Mouse (Mus musculus) left cerebral cortex, adult 9 months (tissue): ENCODE results near the gene Zfand6.

Experiments
- DNase-seq, 2 experiments: peaks; one replicate each; pipeline ENCODE4 v3.0.0; 2022; ENCODE audit warnings: low spot score in 2 of 2

Zfand6 gene

DNA sequence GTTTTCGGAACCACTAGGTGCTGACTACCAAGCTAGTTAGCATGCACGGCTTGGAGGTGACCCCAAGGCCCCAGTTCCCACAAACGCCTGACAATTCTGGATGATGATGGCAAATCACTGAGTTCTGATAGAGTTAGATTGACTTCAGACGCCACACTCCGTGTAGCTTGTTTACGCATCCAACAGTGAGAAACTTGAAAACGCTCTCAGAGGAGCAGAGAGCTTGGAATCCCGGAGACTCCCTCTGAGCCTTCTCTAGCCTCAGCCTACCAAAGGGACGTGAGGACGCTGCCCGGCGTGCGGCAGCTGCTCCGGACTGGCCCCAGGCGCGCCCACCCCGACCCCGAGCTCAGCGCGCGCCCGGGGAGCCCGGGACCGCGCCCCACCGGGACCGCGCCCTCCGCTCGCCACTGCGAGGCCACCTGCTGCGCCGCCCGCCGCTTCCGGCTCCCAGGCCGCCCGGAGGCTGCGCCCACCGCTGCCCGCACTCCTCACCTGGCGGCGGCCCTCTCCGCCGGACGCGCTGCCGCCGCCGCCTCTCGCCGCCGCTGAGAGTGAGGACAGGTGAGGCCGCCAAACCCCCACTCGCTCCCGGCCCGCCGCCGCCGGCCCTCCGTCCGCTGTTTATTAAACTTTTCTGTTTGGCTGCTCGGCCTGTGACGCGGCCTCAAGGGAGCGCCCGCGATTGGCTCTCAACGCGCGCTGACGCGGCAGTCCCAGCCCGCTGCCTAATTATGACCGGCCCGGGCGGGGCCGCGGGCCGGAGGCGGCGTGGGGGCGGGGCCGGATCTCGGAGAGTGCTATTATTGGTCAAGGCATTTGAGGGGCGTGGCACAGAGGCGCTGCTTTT is at the start of gene Zfand6:
Gene Zfand6, minus strand, starts transcription at position 709 of the 850 bp plus-strand sequence.
- DNase-seq = peak; percentile 93 to 99

- DNase-seq = no peak
These were observed 47.0 kb upstream of the Zfand6 start for GRCm38 (mm10) chr7:84736803-84737202.

- no peak for DNase-seq
These were observed 43.3 kb upstream of the Zfand6 start for GRCm38 (mm10) chr7:84733038-84733437.

GRCm38 (mm10) chr7:84732052-84732451 is 42.3 kb upstream of the Zfand6 start:
- DNase-seq = no peak

GRCm38 (mm10) chr7:84731076-84731475 is 41.3 kb upstream of the Zfand6 start:
- DNase-seq = no peak

DNA sequence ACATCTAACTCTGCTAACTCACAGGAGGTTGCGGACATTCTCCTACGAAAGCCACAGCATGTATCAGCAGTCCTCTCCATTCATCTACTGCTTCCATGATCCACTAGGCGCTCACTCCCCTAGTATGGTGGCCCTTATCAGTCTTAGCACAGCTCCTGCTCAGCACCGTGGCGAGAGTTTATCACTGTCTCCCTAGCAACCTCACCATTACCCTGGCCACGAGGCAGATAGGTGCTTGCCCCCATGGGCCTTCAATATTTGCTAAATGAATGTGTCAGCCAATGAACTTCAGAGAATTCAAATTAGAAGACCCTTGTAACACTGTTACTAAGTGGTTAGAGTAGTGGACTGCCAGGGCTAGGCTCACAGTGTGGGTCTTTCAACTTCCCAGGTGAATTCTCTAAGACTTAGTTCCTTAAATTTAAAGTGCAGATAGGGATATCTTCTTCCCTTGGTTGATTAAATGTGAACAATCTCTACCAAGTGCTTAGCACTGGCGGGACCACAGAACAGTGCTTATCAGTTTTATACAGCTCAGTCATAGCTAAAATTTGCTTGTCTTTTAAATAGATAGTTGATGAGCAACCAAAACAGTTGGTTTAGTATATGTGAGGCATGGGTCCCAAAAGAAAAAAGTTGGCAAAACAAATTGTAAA is 33.2 kb upstream of the Zfand6 start:
- no peak for DNase-seq

GRCm38 (mm10) chr7:84710287-84710958 is 20.7 kb upstream of the Zfand6 start:
- DNase-seq = no peak

GRCm38 (mm10) chr7:84706877-84707276 is 17.1 kb upstream of the Zfand6 start:
- DNase-seq = no peak

DNA sequence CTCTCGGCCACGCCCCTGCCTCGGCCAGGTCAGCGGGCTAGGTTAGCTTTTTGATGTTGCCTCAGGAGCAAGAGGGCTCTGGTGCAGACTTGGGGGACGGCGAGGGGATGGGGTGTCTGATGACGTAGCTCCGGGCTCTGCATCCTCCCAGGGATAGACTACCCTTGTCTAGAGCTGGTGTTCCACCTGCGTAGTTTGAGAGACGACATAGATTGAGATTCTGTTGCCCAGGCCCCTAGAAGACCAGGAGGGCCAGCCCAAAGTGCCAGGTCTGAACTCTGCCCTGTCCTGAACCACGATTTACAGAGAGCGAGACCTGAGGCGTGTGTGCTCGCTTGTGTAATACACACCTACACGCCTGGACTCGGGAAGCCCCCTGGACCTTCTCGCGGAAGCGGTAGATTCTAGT is 346 bp upstream of the Zfand6 start:
- no peak for DNase-seq

DNA sequence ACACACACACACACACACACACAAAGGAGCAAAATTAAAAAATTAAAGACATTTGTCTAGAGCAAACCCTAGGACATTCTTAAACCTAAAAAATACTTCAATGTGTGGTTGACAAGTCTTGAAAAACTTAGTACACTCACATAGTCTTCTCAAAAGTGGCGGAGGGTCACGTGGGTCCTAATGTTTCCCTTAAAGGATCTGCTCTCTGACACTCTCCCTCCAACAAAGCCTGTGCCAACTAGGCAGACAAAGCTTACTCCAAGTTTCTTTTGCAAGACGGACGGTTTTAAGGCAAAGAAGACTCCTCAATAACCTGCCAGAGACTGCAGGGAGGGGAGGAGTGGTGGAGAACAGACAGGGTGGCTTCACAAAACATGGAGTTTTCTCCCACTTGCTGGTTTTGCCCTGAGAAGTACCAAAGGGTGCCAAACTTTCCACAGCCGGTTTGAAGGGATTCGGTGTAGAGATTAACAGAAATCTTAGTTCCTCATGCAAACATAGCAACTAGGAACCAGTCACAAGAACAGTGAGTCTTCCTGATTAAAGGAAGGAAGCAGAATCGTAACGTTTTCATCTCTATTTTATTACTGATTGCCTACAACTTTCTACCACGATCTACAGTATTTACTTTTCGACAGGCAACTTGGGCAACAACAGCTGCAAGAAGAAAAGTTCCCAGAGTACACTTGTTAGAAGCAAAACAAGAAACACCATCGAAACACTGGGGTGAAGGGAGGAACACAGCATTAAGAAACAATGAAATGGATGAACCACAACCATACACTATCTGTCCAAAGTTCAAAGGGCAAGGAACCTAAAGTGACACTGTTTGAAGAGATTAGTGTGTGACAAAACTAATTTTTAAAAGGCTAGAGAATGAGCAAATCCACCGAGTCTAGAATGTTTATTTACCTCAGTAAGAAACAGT is 1.8 kb downstream of the Zfand6 start:
- no peak for DNase-seq

DNA sequence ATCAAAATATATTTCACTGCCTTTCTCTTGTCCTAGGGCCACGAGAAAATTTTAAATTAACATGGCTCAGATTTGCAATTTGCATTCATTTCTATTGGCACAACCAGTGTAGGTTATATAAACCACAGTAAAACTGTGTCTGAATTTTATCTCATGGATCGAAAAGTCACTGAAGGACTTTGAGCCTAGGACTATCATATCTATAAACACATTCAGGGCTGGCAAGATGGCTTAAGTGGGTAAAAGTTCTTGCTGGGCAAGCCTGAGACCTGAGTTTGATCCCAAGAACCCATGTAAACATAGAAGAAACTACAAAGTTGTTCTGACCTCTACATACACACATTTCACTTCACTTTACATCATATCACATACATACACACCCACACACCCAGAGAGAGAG is 3.4 kb downstream of the Zfand6 start:
- no peak for DNase-seq

- DNase-seq = no peak
These were observed 5.1 kb downstream of the Zfand6 start for GRCm38 (mm10) chr7:84684675-84685074.

DNA sequence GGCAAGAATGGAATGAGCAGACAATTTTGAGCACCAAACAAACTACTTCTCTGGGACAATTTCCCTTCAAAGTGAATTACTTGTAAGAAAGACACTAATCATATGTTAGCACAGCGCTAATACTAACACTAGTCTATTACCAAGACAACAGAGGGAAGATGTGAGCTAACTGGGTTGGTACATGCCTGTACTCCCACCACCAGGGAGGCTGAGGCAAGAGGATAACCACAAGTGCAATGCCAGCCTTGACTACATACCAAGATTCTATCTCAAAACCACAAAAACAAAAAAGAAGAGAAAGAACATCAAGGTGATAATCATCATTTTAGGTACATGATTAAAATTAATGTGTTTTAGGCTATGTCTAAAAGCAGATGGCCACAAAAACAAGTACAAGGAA is 8.2 kb downstream of the Zfand6 start:
- DNase-seq = no peak

DNA sequence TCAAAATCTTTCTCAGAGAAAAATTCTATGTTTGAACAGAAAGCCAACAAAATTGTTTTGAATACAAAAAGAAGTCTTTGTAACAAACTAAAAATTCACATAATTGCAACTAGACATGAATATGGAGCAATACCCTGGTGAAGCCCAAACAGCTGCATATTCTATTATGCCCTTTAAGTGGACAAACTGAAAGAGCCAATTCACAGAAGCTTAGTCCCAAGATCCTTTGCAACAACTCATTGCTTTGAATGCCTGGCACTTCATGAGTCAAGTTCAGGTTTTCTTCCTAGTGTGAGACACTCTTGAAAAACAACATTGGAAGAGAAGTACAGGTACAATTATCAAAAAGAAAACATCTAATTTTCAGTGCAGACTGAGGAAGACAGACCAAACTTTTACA is 8.8 kb downstream of the Zfand6 start:
- DNase-seq = no peak

DNA sequence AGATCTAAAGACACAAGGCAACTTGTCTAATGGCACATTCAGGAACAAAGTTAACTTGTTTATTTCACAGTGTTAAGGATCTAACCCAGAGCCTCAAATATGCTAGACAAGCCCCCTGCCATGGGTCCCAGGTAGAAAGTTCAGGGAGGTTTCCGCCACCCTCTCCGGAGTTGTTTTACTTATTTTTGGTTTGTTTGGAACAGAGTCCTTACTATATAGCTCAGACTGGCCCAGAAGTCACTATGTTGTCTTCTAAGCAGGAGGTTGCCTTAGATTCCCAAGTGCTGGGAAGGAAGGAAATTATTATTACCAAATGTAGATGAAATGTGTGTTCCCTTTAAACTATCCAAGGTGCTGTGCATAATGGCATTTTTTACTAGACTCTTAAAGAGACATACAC is 9.7 kb downstream of the Zfand6 start:
- no peak for DNase-seq

DNA sequence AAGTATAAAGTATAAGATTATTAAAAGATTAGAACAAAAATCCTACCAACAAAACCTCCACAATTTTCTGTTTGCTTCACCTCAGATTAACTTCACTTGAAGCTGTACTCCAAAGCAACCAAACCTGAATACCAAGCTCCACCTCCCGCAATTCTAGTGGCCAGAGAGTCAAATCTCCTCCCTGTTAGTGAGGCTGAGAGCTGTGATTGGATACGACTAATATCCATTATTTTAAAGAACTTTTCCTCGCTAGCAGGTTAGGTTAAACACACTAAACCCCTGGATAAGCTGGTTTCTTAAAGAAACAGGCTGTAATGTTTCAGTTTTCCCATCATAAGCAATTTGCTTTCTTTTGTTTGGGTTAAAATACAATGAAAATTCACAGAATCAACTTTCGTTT is 10.5 kb downstream of the Zfand6 start:
- peak; percentile 74 to 82 for DNase-seq

- DNase-seq = no peak
These were observed 16.7 kb downstream of the Zfand6 start for GRCm38 (mm10) chr7:84673103-84673502.

- DNase-seq = no peak
These were observed 20.1 kb downstream of the Zfand6 start for GRCm38 (mm10) chr7:84669554-84670152.

DNA sequence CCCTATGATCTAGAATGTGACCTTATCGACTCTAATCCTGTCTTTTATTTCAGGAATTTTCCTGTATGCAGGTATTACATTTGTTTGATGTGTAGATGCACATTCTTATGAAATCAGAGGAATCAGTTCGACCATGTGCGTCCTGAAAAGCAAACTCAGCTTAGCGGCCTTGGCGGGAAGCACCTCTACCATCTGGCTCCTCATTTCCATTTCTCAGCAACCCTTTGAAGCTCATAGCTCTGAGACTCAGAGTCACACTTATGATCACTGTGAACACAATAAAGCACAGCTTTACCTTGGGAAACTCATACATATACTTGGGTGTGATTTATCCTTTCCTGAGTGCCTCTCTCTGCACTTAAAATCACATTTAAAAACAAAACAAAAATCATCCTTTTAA is 21.8 kb downstream of the Zfand6 start:
- DNase-seq = no peak

DNA sequence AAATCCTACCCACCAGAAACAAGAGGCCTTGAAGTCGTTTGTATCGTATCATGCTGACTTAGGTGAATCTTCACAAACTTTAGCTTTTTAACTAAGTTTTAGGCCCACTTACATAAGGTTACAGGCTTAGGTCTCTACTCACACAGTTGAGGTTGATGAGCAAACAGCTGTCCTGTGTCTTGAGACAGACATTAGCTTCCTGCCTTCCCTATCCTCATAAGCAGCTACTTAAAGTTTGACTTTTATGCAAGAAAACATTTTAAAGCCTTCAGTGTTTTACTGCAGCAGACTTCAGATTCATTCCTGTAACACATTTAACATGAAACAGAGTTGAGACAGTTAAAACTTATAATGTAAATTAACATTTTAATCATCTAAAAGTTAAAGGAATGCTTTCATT is 37.0 kb downstream of the Zfand6 start:
- no peak for DNase-seq

- no peak for DNase-seq
These were observed 37.8 kb downstream of the Zfand6 start for GRCm38 (mm10) chr7:84651987-84652321.
